Mouse (Mus musculus) limb, embryonic 15.5 days (tissue): ENCODE data around the gene Ptgr1. TPM values are rescaled to one million over a fixed set of nuclear protein-coding genes. Genes with fewer than 3 reads are reported as not detected.

ENCODE experiments used
- polyA plus RNA-seq: library from polyadenylated mRNA; unstranded; fragments of >200 nt; fragmentation: Nextera tagmentation; extraction: Ambion mirVana; gene quantifications from 2 replicates; pipeline ENCODE4 v1.2.1, GENCODE M21; 2015

Ptgr1 gene
- polyA plus RNA-seq, 1 experiment from 2014 or later: 39.3 TPM

Other genes with a start within 250 kb of the Ptgr1 start
- not detected in 2 replicates for gene Olfr267, start 199.4 kb downstream of the Ptgr1 start, polyA plus RNA-seq
- 29.6 and 32.8 TPM in 2 replicates for gene Ecpas, start 74.4 kb downstream of the Ptgr1 start, polyA plus RNA-seq
- 0.73 and 0.74 TPM in 2 replicates for gene Zkscan16, start 43.5 kb downstream of the Ptgr1 start, polyA plus RNA-seq
- gene Dnajc25, start 7.9 kb upstream of the Ptgr1 start, polyA plus RNA-seq: 15.0 and 18.7 TPM in 2 replicates
- 17.7 and 19.6 TPM in 2 replicates for gene Gm20503, start 16.1 kb upstream of the Ptgr1 start, polyA plus RNA-seq
- gene Gng10, start 48.0 kb upstream of the Ptgr1 start, polyA plus RNA-seq: 131 and 140 TPM in 2 replicates
- gene AI481877, start 151.9 kb upstream of the Ptgr1 start, polyA plus RNA-seq: 0.11 TPM in 1 of 2 replicates, not detected in the other
- 9.4 and 12.0 TPM in 2 replicates for gene Ugcg, start 202.1 kb upstream of the Ptgr1 start, polyA plus RNA-seq